Mouse (Mus musculus) cortical plate, adult 2 months (tissue): ENCODE data around the gene Ppp2r5d.

Source experiments
- CTCF ChIP-seq: fragments of 200-500 bp; IDR thresholded peaks from 2 replicates; pipeline ENCODE4 v1.5.1; 2011; ENCODE audit warnings: mild to moderate bottlenecking, control low read depth, low read length; ENCODE audit not compliant: insufficient read depth; ENCODE audit errors: extremely low read depth
- POLR2A ChIP-seq: fragments of 200-500 bp; IDR thresholded peaks from 2 replicates; pipeline ENCODE4 v1.6.1; 2011; ENCODE audit warnings: mild to moderate bottlenecking, low read length, control low read depth; ENCODE audit not compliant: insufficient read depth; ENCODE audit errors: extremely low read depth

GRCm38 (mm10) chr17:46656054-46656453 lies 48.9 kb downstream of the Ppp2r5d start:
- TF ChIP-seq CTCF, result no peak
- TF ChIP-seq POLR2A, result no peak
